Mouse (Mus musculus) right cerebral cortex, postnatal 4 days (tissue): ENCODE data around the gene Ap3d1.

ENCODE experiments used
- DNase-seq: peaks from one replicate; pipeline ENCODE4 v3.0.0-alpha.2; 2022

Ap3d1 gene

DNA sequence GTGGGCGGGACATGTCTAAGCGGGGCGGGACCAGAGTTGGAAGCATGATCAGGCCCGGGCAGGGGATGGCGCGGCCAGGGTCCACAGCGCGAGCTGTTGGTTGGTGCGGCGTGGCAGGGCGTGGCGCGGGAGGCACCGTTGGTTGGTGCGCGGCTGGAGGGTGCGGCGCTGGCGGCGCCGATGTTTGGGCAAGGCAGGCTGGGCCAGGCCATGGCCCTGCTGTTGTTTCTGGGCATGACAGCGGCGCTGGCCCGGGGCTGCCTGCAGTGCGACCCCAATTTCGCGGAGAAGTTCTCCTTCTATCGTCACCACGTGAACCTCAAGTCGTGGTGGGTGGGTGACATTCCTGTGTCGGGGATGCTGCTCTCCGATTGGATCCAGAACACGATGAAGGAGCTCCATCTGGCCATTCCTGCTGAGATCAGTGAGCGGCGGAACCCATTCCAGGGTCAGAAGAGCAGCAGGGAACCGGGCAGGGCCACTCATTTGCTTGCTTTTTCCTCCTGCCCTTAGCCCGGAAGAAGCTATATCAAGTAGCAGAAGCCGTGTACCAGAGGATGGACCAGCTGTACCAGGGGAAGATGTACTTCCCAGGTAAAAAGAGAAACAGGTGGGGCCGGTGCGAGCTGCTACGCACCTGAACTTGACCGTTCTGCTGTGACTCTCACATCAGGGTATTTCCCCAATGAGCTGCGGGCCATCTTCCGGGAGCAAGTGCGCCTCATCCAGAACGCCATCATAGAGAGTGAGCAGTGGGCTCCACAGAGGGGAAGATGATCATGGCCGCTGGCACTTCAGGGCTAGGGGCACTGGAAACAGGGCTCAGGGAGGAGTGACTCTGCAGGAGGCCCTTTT is 39.3 kb downstream of the Ap3d1 start:
- DNase-seq, result peak; percentile 91

DNA sequence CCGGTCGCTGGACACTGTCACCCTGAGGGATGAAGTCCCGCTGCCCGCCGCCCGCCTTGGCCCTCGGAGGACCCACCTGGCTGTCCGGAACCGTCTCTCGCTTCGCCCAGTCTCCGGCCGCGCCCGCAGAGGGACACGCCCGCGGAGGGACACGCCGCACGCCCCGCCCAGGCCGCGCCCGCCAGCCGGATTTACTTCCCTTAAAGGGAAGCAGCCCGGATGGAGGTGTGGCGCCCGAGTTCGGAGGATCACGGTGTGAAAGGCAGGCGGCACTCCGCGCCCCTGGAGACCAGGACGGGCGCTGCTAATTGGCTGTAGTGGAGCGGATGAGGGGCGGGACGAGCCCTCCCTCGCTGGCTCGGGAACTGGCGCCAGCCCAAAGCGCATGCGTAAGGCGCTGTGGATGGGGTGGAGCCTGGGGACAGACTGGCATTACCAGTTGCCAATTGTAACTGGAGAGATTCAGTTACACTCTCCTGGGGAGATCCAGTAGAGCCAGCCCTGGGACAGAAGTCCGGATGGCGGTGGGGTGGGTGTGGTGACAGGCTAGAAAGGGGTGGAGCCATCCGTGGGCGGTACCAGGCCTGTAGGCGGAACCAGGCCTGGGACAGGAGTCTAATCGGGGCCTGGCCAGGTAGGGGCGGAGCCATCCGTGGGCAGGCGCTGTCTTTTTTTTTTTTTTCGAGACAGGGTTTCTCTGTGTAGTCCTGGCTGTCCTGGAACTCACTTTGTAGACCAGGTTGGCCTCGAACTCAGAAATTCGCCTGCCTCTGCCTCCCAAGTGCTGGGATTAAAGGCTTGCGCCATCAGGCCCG is 40.1 kb downstream of the Ap3d1 start, which contains the start of the genes Mob3a and Izumo4:
TSS of gene Mob3a (minus strand) at position 257 of the 815 bp plus-strand sequence.
TSS of gene Izumo4 (plus strand) at position 464 of the 815 bp plus-strand sequence.
- DNase-seq, result peak; percentile 98

DNA sequence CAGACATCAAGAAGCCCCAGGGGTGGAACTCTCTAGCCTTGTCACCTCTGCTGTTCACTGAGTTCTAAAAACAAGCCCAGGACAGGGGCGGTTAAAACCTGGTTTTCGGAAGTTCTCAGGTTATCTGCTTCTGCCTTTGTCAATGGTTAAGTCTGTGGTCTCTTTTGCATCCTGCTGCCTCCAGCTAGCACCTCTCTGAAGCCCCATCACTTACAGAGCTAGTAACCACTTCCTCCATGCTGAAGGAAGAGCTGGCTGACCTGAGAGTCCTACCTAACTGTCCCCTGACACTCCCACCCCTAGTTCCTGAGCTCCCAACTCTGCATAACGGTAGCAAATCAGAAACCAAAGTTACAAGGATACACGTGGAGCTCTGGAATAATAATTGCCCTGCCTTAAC is 41.3 kb downstream of the Ap3d1 start:
- DNase-seq, result no peak

- no peak for DNase-seq
Observed at GRCm38 (mm10) chr10:80700038-80700504, 42.0 kb downstream of the Ap3d1 start.

DNA sequence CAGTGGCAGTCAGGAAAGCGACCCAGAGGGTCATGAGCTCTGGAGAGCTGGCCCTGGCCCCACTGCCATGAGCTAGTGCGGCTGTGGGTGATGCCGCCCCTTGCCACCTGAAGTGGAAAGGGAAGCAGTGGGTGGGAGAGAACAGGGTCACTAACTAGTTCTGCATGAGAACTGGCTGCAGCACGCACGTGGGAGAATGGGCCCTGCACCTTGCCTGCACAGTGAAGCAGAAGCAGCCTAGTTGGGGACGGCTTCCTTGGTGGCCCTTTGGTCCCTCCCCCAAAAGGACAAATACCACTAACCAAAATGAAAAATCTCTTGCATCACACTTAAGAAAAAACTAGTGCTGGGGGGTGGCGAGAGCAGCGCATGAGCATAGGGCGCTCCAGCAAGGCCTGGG is 43.5 kb downstream of the Ap3d1 start:
- DNase-seq, result no peak

- DNase-seq, result no peak
Observed at GRCm38 (mm10) chr10:80697812-80698211, 44.3 kb downstream of the Ap3d1 start.

DNA sequence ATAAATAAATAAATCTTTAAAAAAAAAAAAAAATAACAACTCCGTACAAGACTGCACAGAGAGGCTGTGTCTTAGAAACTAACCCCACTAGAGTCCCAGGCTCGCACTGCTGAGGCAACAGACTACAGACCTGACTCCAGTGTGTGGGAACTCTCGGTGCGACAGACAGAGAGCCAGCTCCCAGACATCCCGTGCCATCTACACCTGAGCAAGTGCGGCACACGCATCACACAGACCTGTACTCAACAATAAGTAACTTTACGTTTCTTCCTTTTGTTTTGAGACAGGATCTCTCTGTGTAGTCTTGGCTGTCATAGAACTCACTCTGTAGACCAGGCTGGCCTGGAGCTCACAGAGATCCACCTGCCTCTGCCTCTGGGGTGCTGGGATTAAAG is 44.7 kb downstream of the Ap3d1 start:
- DNase-seq, result no peak

- DNase-seq, result no peak
Observed at GRCm38 (mm10) chr10:80696502-80697392, 45.3 kb downstream of the Ap3d1 start.

DNA sequence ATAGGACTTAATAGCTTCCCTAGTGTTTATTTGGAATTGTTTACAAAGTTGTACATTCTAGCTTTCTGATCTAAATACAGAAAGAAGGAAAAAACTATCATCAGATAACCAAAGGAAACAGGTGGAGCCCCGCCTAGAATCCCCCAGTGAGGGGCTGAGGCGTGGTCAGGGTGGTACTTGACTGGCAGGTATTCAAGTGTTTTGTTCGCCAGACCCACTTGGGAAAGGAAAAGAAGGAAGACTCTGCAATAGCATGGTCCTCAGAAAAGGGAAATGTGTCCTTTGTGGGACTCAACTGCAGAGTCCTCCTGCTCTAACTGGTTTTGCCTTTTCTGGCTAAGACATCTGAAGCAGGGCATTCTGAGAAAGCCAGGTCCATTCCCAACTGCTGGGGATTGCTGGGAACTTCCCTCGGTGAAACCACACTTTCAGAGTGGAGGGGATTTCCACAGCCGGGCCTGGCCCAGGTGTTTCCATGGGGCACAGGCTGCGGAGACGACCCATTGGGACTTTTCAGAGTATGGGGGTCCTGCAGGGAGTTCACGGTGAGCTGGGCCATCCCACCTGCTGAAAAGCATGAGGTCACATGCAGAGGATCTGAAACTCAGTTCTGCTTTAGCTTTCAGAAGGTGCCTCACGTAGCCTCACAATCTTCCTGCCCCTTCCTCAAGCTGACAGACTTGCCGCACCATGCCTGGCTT is 46.1 kb downstream of the Ap3d1 start:
- no peak for DNase-seq

DNA sequence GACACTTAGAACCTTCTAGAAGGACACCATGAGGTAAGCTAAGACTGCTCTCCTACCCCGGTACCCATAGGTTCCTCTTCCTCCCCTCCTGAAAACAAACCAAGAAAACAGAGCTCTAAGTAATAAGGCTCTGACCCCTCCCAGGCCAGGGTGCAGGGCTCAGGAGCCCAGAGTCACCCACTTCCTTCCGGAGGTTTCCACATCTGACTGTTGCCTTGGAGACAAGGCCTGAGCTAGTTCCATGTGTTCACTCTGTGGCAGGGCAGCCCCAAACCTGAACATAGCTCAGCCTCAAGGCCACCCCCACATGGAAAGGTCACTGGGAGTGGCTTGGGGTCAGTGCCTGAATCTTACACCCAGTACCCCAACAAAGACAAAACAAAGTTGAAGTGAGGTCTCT is 46.9 kb downstream of the Ap3d1 start:
- DNase-seq, result no peak

DNA sequence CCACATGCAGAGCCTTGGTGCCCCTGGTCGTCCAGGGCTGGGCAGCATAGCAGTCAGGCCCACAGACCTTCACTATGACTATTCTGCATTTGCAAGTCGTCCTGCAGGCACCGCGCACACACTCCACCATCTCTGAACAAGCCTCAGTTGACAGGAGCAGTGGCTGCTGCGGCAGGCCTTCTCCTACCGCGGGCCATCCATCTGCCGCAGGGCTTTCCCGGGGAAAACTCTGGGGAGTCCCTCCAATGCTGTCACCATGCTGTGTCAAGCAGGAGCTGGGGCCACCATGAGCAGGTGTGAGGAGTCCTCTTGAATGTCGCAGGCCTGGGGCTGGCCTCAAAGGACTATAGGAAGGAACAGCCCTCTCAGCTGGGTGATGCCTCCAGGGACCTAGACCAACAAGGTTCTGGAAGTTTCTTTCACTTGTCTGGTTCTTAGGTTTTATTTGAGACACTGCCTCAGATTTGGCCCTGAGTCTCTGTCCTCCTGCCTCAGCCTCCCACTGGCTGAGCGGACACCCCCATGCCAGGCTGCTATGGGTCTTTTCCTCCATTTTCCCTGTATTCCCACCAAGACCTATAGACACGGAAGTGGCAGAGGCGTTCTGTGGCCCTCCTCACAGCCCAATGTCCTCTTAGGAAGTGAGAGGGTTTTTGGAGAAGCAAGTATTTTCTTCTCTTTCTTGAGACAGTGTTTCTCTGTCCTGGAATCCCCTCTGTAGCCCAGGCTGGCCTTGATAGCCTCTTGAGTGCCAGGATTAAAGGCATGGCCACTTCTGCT is 47.7 kb downstream of the Ap3d1 start:
- no peak for DNase-seq

GRCm38 (mm10) chr10:80693401-80694045 is 48.5 kb downstream of the Ap3d1 start:
- DNase-seq, result no peak

- no peak for DNase-seq
Observed at GRCm38 (mm10) chr10:80692249-80693165, 49.6 kb downstream of the Ap3d1 start.

DNA sequence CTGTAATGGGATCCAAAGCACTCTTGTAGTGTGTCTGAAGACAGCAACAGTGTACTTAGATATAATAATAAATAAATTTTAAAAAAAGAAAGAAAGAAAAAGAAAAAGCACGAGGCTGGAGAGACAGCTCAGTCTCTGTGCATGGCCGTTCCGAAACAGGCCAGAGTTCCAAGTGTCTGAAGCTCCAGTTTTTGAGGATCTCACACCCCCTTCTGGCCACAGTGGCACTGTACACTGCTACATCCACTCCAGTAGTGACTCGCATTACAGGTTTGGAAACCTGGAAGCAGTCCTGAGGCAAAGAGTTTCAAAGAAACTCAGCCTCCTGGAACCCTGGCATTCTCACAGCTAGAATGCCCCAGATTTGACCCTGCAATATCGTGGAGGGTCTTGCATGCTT is 54.2 kb downstream of the Ap3d1 start:
- DNase-seq, result peak; percentile 52

GRCm38 (mm10) chr10:80686617-80687016 is 55.4 kb downstream of the Ap3d1 start:
- DNase-seq, result no peak

- DNase-seq, result no peak
Observed at GRCm38 (mm10) chr10:80684984-80685383, 57.1 kb downstream of the Ap3d1 start.

DNA sequence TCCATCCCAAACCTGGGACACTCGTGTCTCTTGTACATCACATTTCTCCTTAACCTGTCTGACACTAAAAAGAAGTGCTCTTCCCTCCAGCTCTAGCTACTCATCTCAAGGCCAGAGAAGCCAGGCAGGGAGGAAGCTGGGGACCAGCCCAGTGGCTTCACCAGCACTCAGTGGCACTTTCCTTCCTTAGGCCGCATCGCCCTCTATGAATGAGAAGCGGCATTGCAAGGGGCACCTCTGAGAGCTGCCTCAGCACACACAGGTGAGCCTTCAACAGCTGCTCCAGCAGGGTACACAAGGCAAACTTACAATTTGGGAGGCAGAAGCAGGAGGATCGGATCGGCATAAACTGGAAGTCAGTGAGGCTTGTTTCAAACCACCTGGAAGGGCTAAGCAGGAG is 57.9 kb downstream of the Ap3d1 start:
- DNase-seq, result no peak

GRCm38 (mm10) chr10:80683647-80684046 is 58.4 kb downstream of the Ap3d1 start:
- no peak for DNase-seq

DNA sequence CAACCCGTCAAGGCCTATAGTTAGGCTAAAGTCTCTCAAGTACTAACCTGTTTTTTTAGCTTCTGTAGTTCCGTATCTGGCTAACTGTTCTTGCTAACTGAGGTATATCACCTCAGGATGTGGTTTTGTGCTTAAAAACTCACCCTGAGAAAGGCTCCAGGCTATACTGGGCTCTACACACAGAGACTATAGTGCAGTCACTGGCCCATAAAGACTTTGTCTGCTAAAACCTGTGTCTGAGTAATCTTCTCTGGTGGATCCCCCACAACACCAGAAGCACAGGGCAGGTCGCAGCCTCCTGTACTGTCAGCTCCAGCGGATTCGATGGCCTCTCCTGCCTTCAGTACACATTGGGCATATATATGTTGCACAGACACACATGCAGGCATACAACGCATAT is 60.1 kb downstream of the Ap3d1 start:
- DNase-seq, result no peak
